Mouse (Mus musculus): ENCODE measurements around the gene Padi6.

The Padi6 gene

GRCm38 (mm10) chr4:140688044-140688825, 54.2 kb downstream of the Padi6 start:
- in situ Hi-C loops (cut with MboI, MseI) = no loop called here

DNA sequence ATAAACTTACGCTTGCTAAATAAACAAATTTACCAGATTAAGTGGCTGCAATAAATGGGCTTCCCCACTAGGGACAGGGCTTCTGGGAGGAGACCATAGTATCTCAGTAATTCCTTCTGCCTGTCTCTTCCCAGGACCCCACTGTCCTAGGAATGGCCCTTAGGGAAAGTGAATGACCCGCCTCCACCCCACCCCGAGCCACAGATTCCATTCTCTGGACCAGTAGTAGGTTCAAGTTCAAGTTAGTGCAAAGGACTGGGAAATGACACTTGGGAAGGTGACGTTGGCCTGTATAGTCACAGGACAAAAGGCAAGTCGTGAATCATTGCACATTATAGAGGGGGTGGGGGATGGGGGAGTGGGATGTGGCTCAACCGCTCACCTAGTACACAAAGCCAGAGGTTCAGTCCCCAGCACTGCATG, 57.6 kb downstream of the Padi6 start:
- in situ Hi-C loops (cut with MboI, MseI) = no loop called here

DNA sequence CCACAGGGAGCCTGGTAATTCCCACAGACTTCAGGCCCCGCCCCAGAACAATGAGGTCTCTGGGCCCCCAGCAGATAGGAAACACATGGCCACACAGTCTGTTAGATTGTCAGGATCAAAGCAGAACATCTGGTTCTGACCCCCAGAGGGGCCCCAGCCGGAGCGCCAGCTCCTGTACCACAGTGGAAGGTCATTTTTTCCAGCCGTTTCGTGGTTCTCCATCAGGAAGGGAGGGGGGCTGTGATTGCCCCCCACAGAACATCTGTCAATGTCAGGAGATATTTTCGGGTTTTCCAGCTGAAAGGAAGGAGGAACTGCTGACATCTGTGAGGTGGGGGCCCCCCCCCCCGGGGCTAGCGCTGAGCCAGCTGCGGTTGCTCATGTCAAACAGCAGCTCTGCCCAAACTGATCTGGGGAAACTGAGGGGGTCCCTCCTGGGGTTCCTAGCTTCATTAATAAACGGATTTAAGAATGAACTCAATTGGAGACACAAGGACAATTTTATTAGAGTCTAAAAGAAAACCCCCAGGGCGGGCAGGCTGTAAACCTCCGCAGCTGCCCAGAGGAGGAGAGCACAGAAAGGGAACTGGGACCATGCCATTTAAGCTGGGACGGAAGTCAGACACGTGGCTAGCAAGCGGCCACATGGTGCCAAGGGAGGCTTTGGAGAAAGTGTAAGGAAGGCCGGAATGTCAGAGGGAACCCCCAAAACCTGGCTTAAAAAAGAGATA, 58.1 kb downstream of the Padi6 start:
- in situ Hi-C loops (cut with MboI, MseI) = no loop called here

DNA sequence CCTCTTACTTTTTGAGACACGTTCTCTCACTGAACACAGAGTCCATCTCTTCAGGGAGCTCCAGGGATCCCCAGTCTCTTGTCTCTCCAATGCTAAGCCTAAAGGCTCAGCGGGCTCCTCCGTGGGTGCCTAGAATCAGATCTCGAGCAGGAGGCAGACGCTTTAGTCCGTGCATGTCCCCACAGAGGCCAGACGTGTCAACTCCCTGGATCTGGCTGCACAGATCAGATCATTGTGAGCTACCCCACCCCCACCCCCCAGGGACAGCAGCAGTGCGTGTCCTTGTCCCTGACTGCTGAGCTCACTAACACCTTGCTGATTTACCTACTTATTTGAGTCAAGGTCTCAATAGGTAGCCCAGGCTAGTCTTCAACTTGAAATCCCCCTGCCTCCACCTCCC, 58.8 kb downstream of the Padi6 start:
- in situ Hi-C loops (cut with MboI, MseI) = no loop called here

DNA sequence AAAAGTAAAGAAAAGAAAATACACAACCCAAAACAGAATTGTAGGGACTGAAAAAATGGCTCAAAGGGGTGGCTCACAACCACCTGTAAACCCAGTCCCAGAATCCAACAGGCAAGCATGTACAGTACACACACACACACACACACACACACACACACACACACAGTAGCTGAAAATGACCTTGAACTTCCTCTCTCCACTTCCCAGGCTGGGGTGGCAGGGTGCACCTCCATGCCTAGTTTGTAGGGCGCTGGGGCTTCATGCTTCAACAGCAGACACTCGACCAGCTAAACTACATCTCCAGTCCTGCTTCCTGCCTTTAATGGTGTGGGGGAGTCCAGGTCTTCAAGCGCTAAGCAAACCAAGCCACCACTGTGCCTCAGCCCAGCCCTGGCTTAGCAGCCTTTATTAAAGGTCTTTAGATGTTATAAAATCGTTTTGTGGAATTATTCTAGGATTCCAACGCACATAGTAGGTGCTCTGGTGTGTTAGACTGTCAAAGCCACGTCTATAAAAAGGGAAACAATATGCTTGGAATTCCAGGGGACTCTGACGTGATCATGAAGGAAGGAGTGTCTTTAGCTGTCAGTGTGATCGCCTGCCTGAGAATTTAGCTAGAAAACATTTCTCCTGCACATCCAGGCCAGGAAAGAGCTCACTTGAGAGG, 61.6 kb downstream of the Padi6 start:
- in situ Hi-C loops (cut with MboI, MseI) = no loop called here

DNA sequence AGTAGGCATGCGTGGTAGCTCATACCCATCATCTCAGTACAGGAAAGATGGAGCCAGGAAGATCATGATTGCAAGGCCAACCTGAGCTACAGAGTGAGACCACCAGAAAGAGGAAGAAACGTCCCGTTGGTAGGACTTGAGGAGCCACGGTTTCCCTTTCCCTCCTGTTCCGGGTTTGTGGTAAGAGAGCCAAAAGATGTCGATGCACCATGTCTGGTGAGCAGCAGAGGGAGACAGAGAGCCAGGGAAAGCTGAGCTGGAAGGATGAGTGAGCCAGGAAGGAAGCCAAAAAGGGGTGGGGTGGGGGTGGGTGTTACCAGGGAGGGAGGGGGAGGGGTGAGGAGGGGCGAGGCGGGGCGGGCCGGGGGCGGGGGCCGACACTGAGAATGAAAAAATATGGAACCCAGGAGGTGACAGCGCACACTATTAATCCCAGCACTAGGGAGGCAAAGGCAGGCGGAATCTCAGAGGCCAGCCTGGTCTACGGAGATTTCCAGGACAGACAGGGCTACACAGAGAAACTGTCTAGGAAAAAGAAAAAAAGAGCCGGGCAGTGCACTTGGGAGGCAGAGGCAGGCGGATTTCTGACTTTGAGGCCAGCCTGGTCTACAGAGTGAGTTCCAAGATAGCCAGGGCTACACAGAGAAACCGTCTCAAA, 62.6 kb downstream of the Padi6 start:
- in situ Hi-C loops (cut with MboI, MseI) = loop anchor here (5.0 kb wide), 1 partner anchor 88 kb away; no protein-coding TSS in a partner anchor

DNA sequence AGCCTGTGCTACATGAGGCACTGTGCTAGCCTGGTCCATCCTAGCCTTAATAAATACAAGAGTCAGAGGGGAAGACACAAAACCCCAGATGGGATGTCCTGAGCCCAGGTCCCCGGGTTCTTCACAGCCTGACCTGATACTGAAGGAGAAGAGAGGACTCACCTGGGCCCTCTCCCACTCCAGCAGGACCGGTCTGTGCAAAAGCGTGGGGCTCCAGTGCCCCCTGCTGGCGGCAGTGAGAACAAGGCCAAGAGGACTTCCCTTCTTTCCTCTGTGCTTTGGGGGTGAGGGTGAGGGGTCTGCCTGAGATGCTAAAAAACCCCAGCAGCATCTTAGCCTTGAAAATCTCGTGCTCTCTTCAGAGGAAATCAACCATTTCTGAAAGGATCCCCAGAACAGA, 63.4 kb downstream of the Padi6 start:
- in situ Hi-C loops (cut with MboI, MseI) = loop anchor here (5.0 kb wide), 1 partner anchor 87 kb away; no protein-coding TSS in a partner anchor

All from T-helper 1 cell (primary cell).